Mouse (Mus musculus) left cerebral cortex, postnatal 10 days (tissue): ENCODE data around the gene Wdr83. TPM values are rescaled to one million over a fixed set of nuclear protein-coding genes. Genes with fewer than 3 reads are reported as not detected.

ENCODE experiments used
- DNase-seq, 2 experiments: peaks; one replicate each; pipeline ENCODE4 v3.0.0; 2021 to 2022; ENCODE audit warnings: low spot score in 2 of 2, mixed read lengths in 1 of 2; ENCODE audit errors: extremely low spot score in 1 of 2
- intact Hi-C: fragments of 180-260 bp; cut with DNase I; formaldehyde crosslinking; loops from one replicate; pipeline ENCODE4 v1.15.1; 2025
- total RNA-seq, 2 experiments: library from RNA; stranded (reverse); gene quantifications; 2 replicates each; pipeline ENCODE4 v1.2.3; 2021

Wdr83 gene
- total RNA-seq, 2 experiments from 2014 or later, result 24.8 to 28.9 TPM

- peak in 1 of 2 experiments; percentile 71 for DNase-seq
- intact Hi-C loops, result no loop called here
These were observed 43.2 kb downstream of the Wdr83 start for GRCm38 (mm10) chr8:85037681-85038531.

GRCm38 (mm10) chr8:85037366-85037680, 43.8 kb downstream of the Wdr83 start:
- no peak for DNase-seq
- intact Hi-C loops, result no loop called here

DNA sequence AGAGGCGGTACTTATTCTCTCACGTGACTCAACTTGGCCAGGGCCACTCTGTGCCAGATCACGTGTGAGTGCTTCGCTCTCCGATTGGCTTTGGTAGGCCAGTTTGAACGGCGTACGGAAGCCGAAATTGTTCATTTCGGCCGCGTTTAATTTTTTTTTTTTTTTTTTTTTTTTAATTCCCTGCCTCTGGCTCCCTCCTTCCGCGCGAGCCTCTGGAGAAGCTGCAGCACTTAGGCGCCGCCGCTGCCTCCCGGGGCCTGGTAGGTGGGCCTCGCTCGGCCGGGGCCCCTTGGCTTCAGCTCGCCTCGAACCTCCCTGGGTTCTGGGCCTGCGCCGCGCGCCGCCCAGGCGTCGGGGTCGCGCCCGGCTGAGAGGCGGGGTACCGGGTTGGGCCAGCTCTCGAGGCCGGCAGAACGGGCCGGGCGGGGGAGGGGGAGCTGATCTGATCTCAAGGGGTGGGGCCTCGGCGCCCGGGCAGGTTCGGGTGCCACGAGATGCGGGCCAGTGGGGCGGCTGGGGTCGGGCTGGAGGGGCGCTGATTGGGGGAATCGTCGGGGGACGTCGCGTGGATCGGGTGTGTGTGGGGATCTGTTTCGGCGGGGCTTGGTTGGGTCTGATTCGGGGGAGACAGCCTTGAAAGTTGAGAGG, 44.3 kb downstream of the Wdr83 start, which contains the start of gene Tnpo2:
Gene Tnpo2, plus strand, starts transcription at position 198 of the 648 bp plus-strand sequence.
- intact Hi-C loops, result no loop called here

DNA sequence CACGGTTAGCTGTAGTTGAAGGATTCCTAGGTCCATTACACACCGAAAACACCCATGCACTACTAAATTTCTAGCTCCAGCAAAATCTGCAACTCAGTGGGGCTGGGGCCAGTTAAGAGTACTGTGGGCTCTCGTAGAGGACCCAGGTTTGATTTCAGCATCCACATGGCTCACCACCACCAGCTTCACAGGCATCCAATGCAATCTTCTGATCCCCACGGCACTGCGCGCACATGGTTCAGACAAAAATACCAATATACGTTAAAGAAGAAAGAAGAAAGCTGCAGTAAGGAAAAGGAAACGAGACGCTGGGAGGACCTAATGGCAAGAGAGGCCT, 44.8 kb downstream of the Wdr83 start:
- DNase-seq, result no peak
- intact Hi-C loops, result no loop called here

More for the DNA sequence above, 44.3 kb downstream of the Wdr83 start, which contains the start of gene Tnpo2:
- peak; percentile 93 to 94 for DNase-seq

GRCm38 (mm10) chr8:85035728-85036310, 45.3 kb downstream of the Wdr83 start:
- intact Hi-C loops, result no loop called here
- no peak for DNase-seq

GRCm38 (mm10) chr8:85035165-85035727, 45.9 kb downstream of the Wdr83 start:
- no peak for DNase-seq
- intact Hi-C loops, result no loop called here

GRCm38 (mm10) chr8:85034764-85035163, 46.3 kb downstream of the Wdr83 start:
- peak; percentile 64 to 88 for DNase-seq
- intact Hi-C loops, result loop anchor here (5.0 kb wide), 1 partner anchor 62 kb away; no protein-coding TSS in a partner anchor

GRCm38 (mm10) chr8:85033867-85034266, 47.2 kb downstream of the Wdr83 start:
- intact Hi-C loops, result loop anchor here (5.0 kb wide), 1 partner anchor 62 kb away; no protein-coding TSS in a partner anchor

GRCm38 (mm10) chr8:85032622-85033311, 48.3 kb downstream of the Wdr83 start:
- DNase-seq, result no peak
- intact Hi-C loops, result loop anchor here (5.0 kb wide), 1 partner anchor 60 kb away; no protein-coding TSS in a partner anchor

More at GRCm38 (mm10) chr8:85033867-85034266, 47.2 kb downstream of the Wdr83 start:
- DNase-seq, result no peak

GRCm38 (mm10) chr8:85029271-85029670, 51.8 kb downstream of the Wdr83 start:
- intact Hi-C loops, result no loop called here
- DNase-seq, result no peak

DNA sequence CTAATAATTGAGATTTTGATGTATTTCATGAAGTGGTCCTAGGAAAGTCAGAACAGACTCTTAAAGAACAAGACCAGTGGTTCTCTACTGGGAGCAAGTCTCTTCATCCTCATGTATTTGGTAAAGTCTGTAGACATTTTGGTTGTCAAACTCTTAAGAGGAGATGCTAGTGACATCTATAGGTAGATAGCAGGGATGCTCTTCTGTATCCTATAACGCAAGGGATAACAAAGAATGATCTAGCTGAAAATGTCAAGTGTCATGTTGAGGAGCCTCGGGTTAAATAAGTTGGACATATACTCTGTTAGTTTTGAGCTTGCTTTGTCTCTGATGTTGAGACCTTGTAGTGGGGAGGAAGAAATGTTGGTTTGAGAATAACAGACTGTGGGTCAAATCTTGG, 53.2 kb downstream of the Wdr83 start:
- intact Hi-C loops, result no loop called here
- DNase-seq, result no peak

- intact Hi-C loops, result no loop called here
- DNase-seq, result no peak
These were observed 53.6 kb downstream of the Wdr83 start for GRCm38 (mm10) chr8:85027516-85027855.

DNA sequence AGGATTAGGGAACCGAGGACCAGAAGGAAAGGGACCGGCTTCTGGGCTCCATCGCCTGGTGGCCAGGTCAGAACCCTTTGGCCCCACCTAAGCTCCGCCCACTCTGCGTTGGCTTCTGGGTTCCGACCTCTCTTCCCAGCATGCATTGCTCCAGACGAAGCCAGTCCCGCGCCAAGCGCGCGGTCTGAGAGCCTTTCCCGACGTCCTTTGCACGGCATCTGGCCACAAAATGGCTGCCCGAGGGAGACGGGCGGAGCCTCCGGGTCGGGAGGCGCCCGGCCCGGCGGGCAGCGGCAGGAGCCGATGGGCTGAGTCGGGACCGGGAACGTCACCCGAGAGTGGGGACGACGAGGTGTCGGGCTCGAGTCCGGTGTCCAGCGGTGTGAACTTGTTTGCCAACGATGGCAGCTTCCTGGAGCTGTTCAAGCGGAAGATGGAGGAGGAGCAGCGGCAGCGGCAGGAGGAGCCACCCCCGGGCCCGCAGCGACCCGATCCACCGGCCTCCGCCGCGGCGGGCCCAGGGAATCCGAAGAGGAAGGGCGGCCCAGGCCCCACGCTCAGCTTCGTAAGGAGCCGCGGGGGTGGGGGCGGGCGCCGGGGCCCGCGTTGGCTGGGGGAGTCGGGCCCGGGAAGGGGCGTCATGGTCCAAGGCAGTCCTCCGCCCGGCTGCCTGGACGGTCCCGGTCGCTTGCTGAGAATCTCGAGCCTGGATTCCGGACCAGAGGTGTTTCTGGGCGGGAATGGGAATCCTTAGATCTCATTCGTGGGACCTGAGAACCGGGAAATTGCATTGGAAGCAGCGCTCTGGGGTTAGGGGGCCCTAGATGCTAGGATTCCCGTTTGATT, 54.2 kb downstream of the Wdr83 start, which contains the start of gene Trir:
Gene Trir, plus strand, starts transcription at position 154 of the 846 bp plus-strand sequence.
- DNase-seq, result peak; percentile 93 to 98
- intact Hi-C loops, result no loop called here

DNA sequence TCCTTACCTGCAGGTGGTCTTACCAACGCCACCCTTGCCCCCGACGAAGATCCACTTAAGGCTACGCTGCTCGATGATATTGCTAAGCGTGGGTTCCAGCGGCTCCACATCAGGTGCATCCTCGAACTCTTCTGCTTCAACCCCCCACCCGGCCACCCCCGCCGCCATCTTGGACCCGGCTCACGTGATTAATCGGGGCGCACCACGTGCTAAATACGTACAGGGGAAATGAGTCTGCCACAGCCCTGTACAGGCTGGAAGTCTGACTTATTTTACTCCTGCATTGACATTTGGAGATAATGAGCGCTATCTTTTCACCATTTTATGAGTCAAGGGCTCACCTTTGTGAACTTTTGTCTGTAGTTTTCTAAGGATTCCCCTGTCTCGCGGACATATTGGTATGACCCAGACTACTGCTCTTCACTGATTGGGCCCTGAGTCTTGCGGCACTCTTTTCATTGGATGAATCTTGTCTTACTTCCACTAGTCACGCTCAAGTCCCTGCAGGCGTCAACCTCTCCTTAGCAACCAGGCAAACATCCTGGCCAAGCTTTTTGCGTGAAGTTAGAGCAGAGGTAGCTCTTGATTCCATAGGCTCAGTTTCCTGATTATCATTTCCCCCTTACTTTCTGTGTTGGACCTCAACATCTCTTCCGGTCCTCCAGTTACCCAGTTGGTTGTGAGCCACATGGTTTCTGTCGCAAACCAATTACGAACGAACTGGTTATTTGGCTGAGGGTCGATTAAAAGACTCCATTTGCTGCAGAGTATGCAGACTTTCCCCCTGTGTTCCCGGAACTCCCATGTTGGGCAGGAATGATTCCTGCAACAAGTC, 55.8 kb downstream of the Wdr83 start, which contains the start of gene Asna1:
Gene Asna1, minus strand, starts transcription at position 184 of the 835 bp plus-strand sequence.
- intact Hi-C loops, result no loop called here
- peak; percentile 86 to 90 for DNase-seq
